Mouse (Mus musculus) layer of hippocampus, postnatal 14 days (tissue): ENCODE results near the gene Bdh1. TPM values are rescaled to one million over a fixed set of nuclear protein-coding genes. Genes with fewer than 3 reads are reported as not detected.
A peak's percentile ranks its signal among the peaks of the same experiment; 100 is the strongest.
"Not testable (repeated sequence)": the region's sequence is repeated elsewhere in the genome, so short reads cannot be mapped to it uniquely, and the experiment has no call there.

ENCODE experiments used
- DNase-seq, 2 experiments: peaks; one replicate each; pipeline ENCODE4 v3.0.0; 2021 to 2022; ENCODE audit warnings: low spot score in 2 of 2, mixed read lengths in 1 of 2
- long read RNA-seq, 2 experiments: library from polyadenylated mRNA; stranded (forward); transcript quantifications; one replicate each; pipeline ENCODE4 v2.0.0; 2021
- total RNA-seq, 2 experiments: library from RNA; stranded (reverse); gene quantifications; 2 replicates each; pipeline ENCODE4 v1.2.3; 2021

Gene Bdh1
- 100 to 1,000 TPM; 206 to 224 TPM for total RNA-seq
- long read RNA-seq, experiment 1, transcript Bdh1-203 (7 exons, 3,122 nt), result major isoform, 36 of 57 reads
- long read RNA-seq, experiment 1, partial matches to known transcripts, result 15 of 57 reads
- long read RNA-seq, experiment 1, other reads (novel, unspliced or antisense), result 6 of 57 reads
- long read RNA-seq, experiment 2, transcript Bdh1-203 (7 exons, 3,122 nt), result major isoform, 47 of 70 reads
- long read RNA-seq, experiment 2, partial matches to known transcripts, result 4 of 70 reads
- long read RNA-seq, experiment 2, other reads (novel, unspliced or antisense), result 18 of 70 reads

GRCm38 (mm10) chr16:31422000-31422399 is at the start of gene Bdh1:
Bdh1 (plus strand) TSS chr16:31422280.
- no peak for DNase-seq

DNA sequence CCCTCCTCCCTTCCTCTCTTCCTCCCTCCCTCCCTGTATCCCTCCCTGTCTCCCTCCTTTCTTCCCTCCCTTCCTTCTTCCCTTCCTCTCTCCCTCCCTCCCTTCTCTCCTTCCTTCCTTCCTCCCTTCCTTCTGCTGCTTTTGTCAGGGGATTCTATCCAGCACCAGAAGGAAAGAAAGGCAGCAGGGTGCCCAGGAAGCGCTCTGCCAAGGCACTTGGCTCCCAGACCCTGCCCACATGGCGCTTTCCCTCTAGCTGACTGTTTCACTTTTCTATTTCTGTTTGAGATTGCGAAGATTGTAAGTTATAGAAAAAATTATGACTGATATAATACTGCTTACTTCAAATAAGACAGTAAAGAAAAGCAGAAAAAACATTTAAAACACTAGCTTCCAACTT is 49.8 kb upstream of the Bdh1 start:
- DNase-seq, result not testable (repeated sequence)

- DNase-seq, result not testable (repeated sequence)
These were observed 46.0 kb upstream of the Bdh1 start for GRCm38 (mm10) chr16:31375877-31376582.

DNA sequence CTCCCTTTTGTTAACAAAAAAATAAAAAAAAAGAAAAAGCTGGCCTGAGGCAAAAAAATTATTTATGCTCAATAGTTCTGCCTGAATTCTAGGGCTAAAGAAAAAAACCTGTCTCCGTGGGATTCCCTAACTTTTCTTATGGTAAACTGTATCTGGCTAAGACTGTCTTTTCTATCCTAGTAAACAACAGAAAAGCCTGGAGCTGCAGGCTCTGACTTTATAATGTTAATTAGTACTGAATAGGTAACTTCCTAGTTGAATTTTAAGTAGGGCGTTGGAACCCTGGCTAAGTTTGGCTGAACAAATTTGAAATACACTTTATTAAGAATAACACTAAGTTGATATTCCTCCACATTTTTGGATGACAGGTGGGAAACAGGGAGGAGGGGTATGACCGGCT is 33.8 kb upstream of the Bdh1 start:
- not testable (repeated sequence) for DNase-seq

DNA sequence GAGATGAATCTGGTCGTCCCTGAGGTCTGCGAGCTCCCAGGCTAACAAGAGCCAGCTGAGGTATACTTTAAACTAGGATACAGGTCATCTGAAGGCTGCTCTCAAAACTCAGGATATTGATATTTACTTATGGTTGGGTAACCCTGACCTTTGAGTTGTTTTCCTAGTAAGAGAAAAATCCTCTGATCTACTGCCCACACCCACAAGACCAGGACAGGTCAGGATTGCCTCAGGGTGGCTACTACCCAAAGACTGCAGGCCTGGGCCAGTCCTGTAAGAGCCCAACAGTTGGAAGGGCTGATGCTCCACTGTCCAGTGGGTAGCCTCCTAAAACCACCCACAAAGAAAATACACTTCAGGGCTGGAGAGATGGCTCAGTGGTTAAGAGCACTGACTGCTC is 22.8 kb upstream of the Bdh1 start:
- no peak for DNase-seq

- DNase-seq, result no peak
These were observed 21.0 kb upstream of the Bdh1 start for GRCm38 (mm10) chr16:31400908-31401692.

DNA sequence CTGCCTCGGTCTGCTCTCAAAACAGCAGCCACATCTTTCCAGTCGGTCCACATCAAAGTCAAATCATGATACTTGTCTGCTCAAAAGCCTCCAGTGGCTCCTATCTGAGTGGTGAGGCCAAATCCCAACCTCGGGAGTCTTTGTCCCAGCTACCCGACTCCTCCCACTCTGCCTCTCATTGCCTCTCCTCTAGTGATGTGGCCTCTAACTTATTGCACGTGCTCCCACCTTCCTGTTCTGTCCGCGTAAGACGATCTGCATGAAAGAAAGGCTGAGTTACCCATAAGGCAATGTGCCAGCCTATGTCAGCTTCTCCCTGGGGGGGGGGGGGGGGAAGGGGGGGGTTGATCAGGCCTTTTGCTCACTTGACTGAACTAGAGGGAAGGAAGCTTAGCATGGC is 20.0 kb upstream of the Bdh1 start:
- DNase-seq, result no peak

- DNase-seq, result no peak
These were observed 18.1 kb upstream of the Bdh1 start for GRCm38 (mm10) chr16:31403971-31404370.

GRCm38 (mm10) chr16:31405040-31405439 is 17.0 kb upstream of the Bdh1 start:
- no peak for DNase-seq

DNA sequence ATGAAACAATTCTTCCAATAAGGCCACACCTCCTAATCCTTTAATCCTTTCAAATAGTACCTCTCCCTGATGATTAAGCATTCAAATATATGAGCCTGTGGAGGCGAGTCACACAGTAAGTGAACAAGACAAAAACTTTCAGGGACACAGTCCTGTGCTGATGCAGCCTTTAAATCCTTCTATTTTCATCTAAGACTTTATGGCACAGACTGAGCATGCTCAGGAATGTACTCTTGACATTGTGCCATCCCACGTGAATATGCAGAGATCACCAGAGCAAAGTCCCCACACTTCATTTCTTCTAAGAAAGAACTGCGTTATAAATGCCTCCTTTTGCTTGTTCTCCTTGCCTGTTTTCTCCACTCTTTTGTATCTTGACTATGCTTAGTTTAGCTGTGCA is 14.2 kb upstream of the Bdh1 start:
- no peak for DNase-seq

DNA sequence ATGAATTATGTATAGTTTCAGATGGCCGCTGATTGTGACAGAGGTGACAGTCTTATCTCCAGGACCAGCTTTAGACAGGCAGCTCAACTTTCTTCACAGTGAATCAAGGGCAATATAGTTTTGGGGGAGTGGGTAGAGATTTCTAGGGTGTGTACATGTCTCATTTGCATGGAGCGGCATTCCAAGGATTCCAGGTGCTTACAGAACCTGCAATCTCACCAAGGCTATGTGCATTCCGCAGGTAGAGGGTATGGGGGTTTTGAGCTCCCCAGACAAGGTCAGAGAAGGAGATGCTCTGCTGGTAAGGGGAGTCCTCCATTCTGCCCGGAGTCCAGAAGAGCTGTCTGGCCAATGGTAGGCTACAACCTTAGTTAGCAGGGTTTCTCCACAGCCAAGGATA is 11.1 kb upstream of the Bdh1 start:
- no peak for DNase-seq

DNA sequence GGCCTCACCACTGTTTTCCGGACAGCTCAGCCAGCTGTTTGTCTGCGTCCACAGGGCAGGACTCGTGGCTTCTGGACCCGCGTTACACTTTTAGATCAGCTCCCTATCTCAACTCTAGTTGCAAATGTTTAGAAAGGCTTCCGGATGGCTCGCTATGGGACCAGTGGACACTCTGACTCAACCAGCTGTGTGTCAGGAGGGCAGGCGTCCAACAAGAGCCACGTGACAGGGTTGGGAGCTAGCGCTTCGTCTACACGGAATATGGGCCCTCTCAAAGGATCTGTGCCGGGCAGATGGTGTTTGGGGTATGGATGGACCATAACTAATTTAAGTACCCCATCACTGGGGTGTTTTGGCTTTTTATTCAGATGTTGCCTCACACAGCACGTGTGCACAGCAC is 9.8 kb upstream of the Bdh1 start:
- DNase-seq, result no peak

GRCm38 (mm10) chr16:31413777-31414176 is 8.3 kb upstream of the Bdh1 start:
- no peak for DNase-seq

- no peak for DNase-seq
These were observed 6.1 kb upstream of the Bdh1 start for GRCm38 (mm10) chr16:31415885-31416450.

GRCm38 (mm10) chr16:31418704-31419103 is 3.4 kb upstream of the Bdh1 start:
- no peak for DNase-seq

GRCm38 (mm10) chr16:31419457-31419856 is 2.6 kb upstream of the Bdh1 start:
- DNase-seq, result no peak

DNA sequence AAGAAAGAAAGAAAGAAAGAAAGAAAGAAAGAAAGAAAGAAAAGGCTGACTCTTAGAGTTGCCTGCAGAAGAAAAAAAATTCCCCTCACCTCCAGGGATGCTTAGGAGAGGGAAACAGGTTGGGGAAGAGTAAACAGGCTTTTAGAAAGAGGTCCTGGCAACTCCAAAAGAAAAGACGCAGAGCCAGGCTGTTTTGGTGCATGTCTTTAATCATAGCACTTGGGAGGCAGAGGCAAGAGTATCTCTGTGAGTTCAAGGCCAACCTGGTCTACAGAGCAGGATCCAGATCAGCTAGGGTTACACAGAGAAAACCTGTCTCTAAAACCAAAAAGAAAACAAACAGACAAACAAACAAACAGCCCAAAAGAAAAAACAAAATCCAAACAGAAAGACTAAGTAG is 642 bp downstream of the Bdh1 start:
- DNase-seq, result no peak

- no peak for DNase-seq
These were observed 1.3 kb downstream of the Bdh1 start for GRCm38 (mm10) chr16:31423368-31423767.

DNA sequence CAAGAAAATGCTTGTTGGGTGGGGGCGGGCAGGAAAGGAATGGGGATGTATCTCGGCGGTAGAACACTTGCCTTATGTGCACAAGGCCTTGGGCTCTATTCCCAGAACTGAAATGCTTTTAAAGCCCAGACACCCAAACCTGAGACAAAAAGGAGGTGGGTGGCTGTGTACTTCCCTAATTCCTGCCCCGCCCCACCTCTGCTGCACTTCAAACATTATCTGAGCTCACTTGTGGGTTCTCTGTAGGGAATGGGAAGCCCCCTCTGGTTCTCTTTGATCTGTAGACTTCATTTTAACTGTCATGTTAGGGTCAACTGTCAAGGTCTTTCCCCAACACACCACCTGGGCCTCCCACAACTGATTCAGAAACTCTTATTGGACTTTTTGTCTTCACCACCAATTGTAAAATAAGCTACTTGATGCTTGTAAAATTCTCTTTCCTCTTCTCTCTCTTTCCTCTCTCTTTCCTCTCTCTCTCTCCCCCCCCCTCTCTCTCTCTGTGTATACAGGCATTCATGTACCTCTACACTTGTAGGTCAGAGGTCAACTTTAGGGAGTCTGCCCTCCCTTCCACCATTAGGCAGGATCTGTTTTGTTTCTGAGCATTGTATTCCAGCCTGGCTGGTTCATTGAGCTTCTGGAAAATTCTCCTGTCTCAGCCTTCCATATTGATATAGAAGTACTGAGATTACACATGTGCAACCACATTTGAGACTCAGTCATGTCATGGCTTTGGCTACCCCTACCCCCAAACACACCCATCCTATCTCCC is 2.5 kb downstream of the Bdh1 start:
- DNase-seq, result no peak

GRCm38 (mm10) chr16:31425508-31425907 is 3.4 kb downstream of the Bdh1 start:
- peak; percentile 42 to 46 for DNase-seq
